Mouse (Mus musculus) inflammation-experienced regulatory T-cells, adult 16 weeks (primary cell): Measurements from ENCODE around the gene Tmem143. TPM values are rescaled to one million over a fixed set of nuclear protein-coding genes. Genes with fewer than 3 reads are reported as not detected.

Source experiments
- polyA plus RNA-seq: library from polyadenylated mRNA; unstranded; fragments of 100-300 nt; shearing (Covaris generic); gene quantifications from one replicate; pipeline ENCODE4 v1.2.1, GENCODE M21; 2017

The Tmem143 gene
- polyA plus RNA-seq, result 8.6 TPM

GRCm38 (mm10) chr7:45896517-45897257 lies at the start of gene Tmem143, which contains the start of gene Syngr4:
Tmem143 (plus strand) TSS chr7:45896941.
Syngr4 (minus strand) TSS chr7:45896714.

GRCm38 (mm10) chr7:45872624-45873023 lies 24.1 kb upstream of the Tmem143 start, which contains the start of gene Kdelr1:
Kdelr1 (plus strand) TSS chr7:45872772.

DNA sequence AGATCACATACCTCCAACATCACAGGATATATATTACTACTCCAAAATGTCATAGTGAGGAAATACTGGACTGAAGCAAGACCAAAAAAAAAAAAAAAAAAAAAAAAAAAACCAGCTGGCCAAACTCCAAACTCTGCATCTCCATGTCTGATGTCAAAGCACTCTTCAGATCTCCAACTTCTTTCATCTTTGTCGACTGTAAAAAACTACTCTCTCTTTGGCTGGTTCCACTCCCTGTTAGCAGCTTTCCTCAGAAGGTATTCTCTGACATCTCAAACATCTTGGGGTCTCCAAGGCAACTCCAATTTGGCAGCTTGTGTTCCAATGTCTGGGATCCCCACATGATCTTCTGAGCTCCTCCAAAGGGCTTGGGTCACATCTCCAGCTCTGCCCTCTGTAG lies 18.5 kb upstream of the Tmem143 start, which contains the start of gene Grin2d:
TSS of gene Grin2d (minus strand) at position 101 of the 400 bp plus-strand sequence.

DNA sequence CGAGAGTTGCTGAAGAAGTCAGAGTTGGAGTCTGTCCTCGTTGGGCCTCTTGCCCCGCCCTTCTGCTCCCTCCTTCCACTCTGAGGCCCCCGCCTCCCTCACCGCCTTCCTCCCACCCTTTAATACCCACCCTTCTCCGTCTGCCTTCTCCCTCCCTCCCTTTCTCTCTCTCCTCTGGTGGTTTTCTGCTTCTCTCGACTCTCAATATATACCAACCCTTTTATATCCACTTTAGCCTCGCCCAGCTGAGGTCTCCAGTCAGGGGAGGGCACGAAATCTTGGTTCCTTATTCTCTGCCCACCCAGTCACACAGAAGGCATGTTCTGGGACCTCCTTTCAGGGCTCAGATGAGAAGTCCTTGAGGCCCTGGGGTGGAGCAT lies 24.5 kb downstream of the Tmem143 start, which contains the start of gene Emp3:
TSS of gene Emp3 (minus strand) at position 163 of the 380 bp plus-strand sequence.

DNA sequence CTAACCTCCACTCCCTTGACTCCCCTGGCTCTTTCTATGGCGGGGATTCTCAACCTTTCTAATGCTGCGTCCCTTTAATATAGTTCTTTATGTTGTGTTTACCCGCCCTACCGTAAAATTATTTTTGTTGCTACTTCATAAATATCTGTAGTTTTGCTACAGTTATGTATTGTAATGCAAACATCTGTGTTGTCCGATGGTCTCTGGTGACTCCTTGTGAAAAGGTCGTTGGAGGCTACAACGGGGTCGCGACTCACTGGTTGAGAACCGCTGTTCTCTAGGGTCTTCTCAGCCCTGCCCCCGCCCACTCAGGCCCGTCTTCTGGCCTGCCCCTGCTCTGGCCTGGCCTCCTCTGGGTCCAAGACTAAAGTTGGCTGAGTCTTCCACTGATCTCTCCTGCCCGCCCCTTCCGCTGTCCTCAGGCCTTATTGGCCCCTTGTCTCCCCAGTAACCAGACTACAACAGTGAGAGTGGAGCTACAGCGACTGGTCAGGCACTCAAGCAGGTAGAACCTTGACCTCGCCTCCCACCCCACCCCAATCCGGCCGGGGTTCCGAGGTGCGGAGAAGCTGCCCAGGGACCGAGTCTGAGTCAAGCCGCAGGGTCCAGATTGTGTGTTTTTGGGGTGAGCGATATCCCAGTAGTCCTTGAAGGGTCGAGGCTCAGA lies 27.2 kb downstream of the Tmem143 start, which contains the start of gene Ccdc114:
TSS of gene Ccdc114 (plus strand) at position 311 of the 667 bp plus-strand sequence.

Other genes with a start within 250 kb of the Tmem143 start
- 0.12 TPM for gene Fut2, start 230.5 kb upstream of the Tmem143 start, polyA plus RNA-seq
- not detected for gene Ntn5, start 212.9 kb upstream of the Tmem143 start, polyA plus RNA-seq
- gene Sec1, start 202.5 kb upstream of the Tmem143 start, polyA plus RNA-seq, result 0.20 TPM
- gene Car11, start 197.1 kb upstream of the Tmem143 start, polyA plus RNA-seq, result 9.3 TPM
- 14.7 TPM for gene Dbp, start 191.9 kb upstream of the Tmem143 start, polyA plus RNA-seq
- gene Rpl18, start 181.5 kb upstream of the Tmem143 start, polyA plus RNA-seq, result 1,529 TPM
- gene Sphk2, start 178.9 kb upstream of the Tmem143 start, polyA plus RNA-seq, result 40.4 TPM
- not detected for gene Fam83e, start 175.7 kb upstream of the Tmem143 start, polyA plus RNA-seq
- gene Spaca4, start 171.1 kb upstream of the Tmem143 start, polyA plus RNA-seq, result not detected
- 0.13 TPM for gene Lmtk3, start 113.2 kb upstream of the Tmem143 start, polyA plus RNA-seq
- 2.7 TPM for gene Sult2b1, start 112.3 kb upstream of the Tmem143 start, polyA plus RNA-seq
- gene Cyth2, start 82.4 kb upstream of the Tmem143 start, polyA plus RNA-seq, result 45.3 TPM
- not detected for gene Kcnj14, start 72.2 kb upstream of the Tmem143 start, polyA plus RNA-seq
- gene Grwd1, start 66.0 kb upstream of the Tmem143 start, polyA plus RNA-seq, result 44.0 TPM
- gene Kdelr1, start 24.2 kb upstream of the Tmem143 start, polyA plus RNA-seq, result 108 TPM
- gene Grin2d, start 18.6 kb upstream of the Tmem143 start, polyA plus RNA-seq, result 0.23 TPM
- 0.41 TPM for gene Syngr4, start 227 bp upstream of the Tmem143 start, polyA plus RNA-seq
- gene Emp3, start 24.5 kb downstream of the Tmem143 start, polyA plus RNA-seq, result 654 TPM
- gene Ccdc114, start 27.1 kb downstream of the Tmem143 start, polyA plus RNA-seq, result 1.4 TPM
- gene Abcc6, start 133.4 kb downstream of the Tmem143 start, polyA plus RNA-seq, result not detected
- gene Nomo1, start 136.8 kb downstream of the Tmem143 start, polyA plus RNA-seq, result 28.5 TPM
- not detected for gene Kcnj11, start 203.8 kb downstream of the Tmem143 start, polyA plus RNA-seq